Mouse (Mus musculus): ENCODE results near the gene Pklr. TPM values are rescaled to one million over a fixed set of nuclear protein-coding genes. Genes with fewer than 3 reads are reported as not detected.
A peak's percentile ranks its signal among the peaks of the same experiment; 100 is the strongest.

Pklr gene
- polyA plus RNA-seq, 1 experiment: 0.07 TPM

- Histone ChIP-seq H3K4me1 (ENCODE audit: control insufficient read depth, insufficient read depth, low read length) (no peaks in the 10 kb centered on the region), H3K4me3 (replicated peaks; ENCODE audit: insufficient read depth, low read depth, low read length) (no peak overlapping the region), H3K27ac (ENCODE audit: insufficient read depth, low read length) (no peak overlapping the region), H3K27me3 (ENCODE audit: control insufficient read depth, insufficient read depth, low read length) (no peaks in the 10 kb centered on the region)
- DNase-seq: no peak
- TF ChIP-seq POLR2A (IDR thresholded peaks at IDR 0.05; ENCODE audit: borderline replicate concordance, insufficient read depth, low read length) (no peak), CTCF (IDR thresholded peaks at IDR 0.05; ENCODE audit: borderline replicate concordance, insufficient read depth, low read depth, low read length) (no peak)
- WGBS: 70% methylated on average over 4 of the region's 4 CpGs
Measured at GRCm38 (mm10) chr3:89103291-89103595, 32.7 kb upstream of the Pklr start.

GRCm38 (mm10) chr3:89106881-89107280, 29.1 kb upstream of the Pklr start:
- Histone ChIP-seq H3K4me3 (replicated peaks; ENCODE audit: insufficient read depth, low read depth, low read length) (no peak overlapping the region), H3K27ac (ENCODE audit: insufficient read depth, low read length) (no peak overlapping the region), H3K4me1 (ENCODE audit: control insufficient read depth, insufficient read depth, low read length) (no peaks in the 10 kb centered on the region), H3K27me3 (ENCODE audit: control insufficient read depth, insufficient read depth, low read length) (no peaks in the 10 kb centered on the region; the same call in 1 of the 2 replicates)
- TF ChIP-seq CTCF (IDR thresholded peaks at IDR 0.05; ENCODE audit: borderline replicate concordance, insufficient read depth, low read depth, low read length) (no peak), POLR2A (IDR thresholded peaks at IDR 0.05; ENCODE audit: borderline replicate concordance, insufficient read depth, low read length) (no peak)
- no peak for DNase-seq

GRCm38 (mm10) chr3:89107545-89107944, 28.4 kb upstream of the Pklr start:
- no peaks in the 10 kb centered on the region; the same call in 1 of the 2 replicates for H3K27me3 ChIP-seq (ENCODE audit: control insufficient read depth, insufficient read depth, low read length)
- 66% methylated on average over 3 of the region's 3 CpGs for WGBS
- TF ChIP-seq POLR2A (IDR thresholded peaks at IDR 0.05; ENCODE audit: borderline replicate concordance, insufficient read depth, low read length) (no peak), CTCF (IDR thresholded peaks at IDR 0.05; ENCODE audit: borderline replicate concordance, insufficient read depth, low read depth, low read length) (no peak)

DNA sequence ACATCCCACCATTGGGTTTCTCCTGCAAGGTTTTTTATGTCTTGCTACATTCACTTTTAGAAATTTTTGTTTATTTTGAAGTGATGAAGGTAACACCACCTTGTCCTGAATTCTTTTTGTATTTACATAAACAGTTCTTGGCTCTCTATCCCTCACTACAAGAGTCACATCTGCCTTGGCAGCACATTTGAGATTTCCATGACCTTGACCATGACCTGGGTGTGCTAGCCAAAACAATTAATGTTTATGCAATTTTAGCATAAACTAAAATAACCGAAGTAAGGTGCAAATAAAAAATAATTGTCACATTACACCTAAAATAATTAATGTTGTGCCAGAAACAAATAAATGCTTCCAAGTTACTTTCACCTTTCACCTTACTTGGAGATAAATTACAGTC, 27.8 kb upstream of the Pklr start:
- Histone ChIP-seq H3K27me3 (ENCODE audit: control insufficient read depth, insufficient read depth, low read length) (no peaks in the 10 kb centered on the region; the same call in 1 of the 2 replicates), H3K27ac (ENCODE audit: insufficient read depth, low read length) (no peak overlapping the region), H3K4me1 (ENCODE audit: control insufficient read depth, insufficient read depth, low read length) (no peaks in the 10 kb centered on the region), H3K4me3 (replicated peaks; ENCODE audit: insufficient read depth, low read depth, low read length) (no peak overlapping the region)
- no peak for DNase-seq
- WGBS: 51% methylated on average over 1 of the region's 1 CpGs
- no peak for TF ChIP-seq POLR2A (IDR thresholded peaks at IDR 0.05; ENCODE audit: borderline replicate concordance, insufficient read depth, low read length)

More at GRCm38 (mm10) chr3:89107545-89107944, 28.4 kb upstream of the Pklr start:
- H3K4me1 ChIP-seq (ENCODE audit: control insufficient read depth, insufficient read depth, low read length): no peaks in the 10 kb centered on the region
- DNase-seq: no peak
- no peak overlapping the region for H3K4me3 ChIP-seq (replicated peaks; ENCODE audit: insufficient read depth, low read depth, low read length)
- no peak overlapping the region for H3K27ac ChIP-seq (ENCODE audit: insufficient read depth, low read length)

GRCm38 (mm10) chr3:89113058-89113457, 22.9 kb upstream of the Pklr start:
- H3K4me1 ChIP-seq (ENCODE audit: control insufficient read depth, insufficient read depth, low read length): no peaks in the 10 kb centered on the region
- WGBS: 91% methylated on average over 4 of the region's 4 CpGs
- no peaks in the 10 kb centered on the region; the same call in 1 of the 2 replicates for H3K27me3 ChIP-seq (ENCODE audit: control insufficient read depth, insufficient read depth, low read length)
- no peak overlapping the region for H3K27ac ChIP-seq (ENCODE audit: insufficient read depth, low read length)
- DNase-seq: no peak
- TF ChIP-seq CTCF (IDR thresholded peaks at IDR 0.05; ENCODE audit: borderline replicate concordance, insufficient read depth, low read depth, low read length) (no peak), POLR2A (IDR thresholded peaks at IDR 0.05; ENCODE audit: borderline replicate concordance, insufficient read depth, low read length) (no peak)
- no peak overlapping the region for H3K4me3 ChIP-seq (replicated peaks; ENCODE audit: insufficient read depth, low read depth, low read length)

GRCm38 (mm10) chr3:89115522-89115921, 20.4 kb upstream of the Pklr start:
- DNase-seq: peak in 1 of 2 experiments; percentile 38

GRCm38 (mm10) chr3:89123313-89123712, 12.6 kb upstream of the Pklr start:
- Histone ChIP-seq H3K27me3 (ENCODE audit: control insufficient read depth, insufficient read depth, low read length) (no peaks in the 10 kb centered on the region), H3K4me3 (replicated peaks; ENCODE audit: insufficient read depth, low read depth, low read length) (no peak overlapping the region), H3K4me1 (ENCODE audit: control insufficient read depth, insufficient read depth, low read length) (no peaks in the 10 kb centered on the region), H3K27ac (ENCODE audit: insufficient read depth, low read length) (no peak overlapping the region)
- no peak for TF ChIP-seq POLR2A (IDR thresholded peaks at IDR 0.05; ENCODE audit: borderline replicate concordance, insufficient read depth, low read length)
- no peak for TF ChIP-seq CTCF (IDR thresholded peaks at IDR 0.05; ENCODE audit: borderline replicate concordance, insufficient read depth, low read depth, low read length)
- WGBS: 79% methylated on average over 2 of the region's 2 CpGs
- DNase-seq: no peak

More at GRCm38 (mm10) chr3:89115522-89115921, 20.4 kb upstream of the Pklr start:
- WGBS: 4% methylated on average over 2 of the region's 2 CpGs
- Histone ChIP-seq H3K27ac (ENCODE audit: insufficient read depth, low read length) (no peak overlapping the region), H3K27me3 (ENCODE audit: control insufficient read depth, insufficient read depth, low read length) (no peaks in the 10 kb centered on the region), H3K4me3 (replicated peaks; ENCODE audit: insufficient read depth, low read depth, low read length) (no peak overlapping the region), H3K4me1 (ENCODE audit: control insufficient read depth, insufficient read depth, low read length) (no peaks in the 10 kb centered on the region)
- no peak for TF ChIP-seq POLR2A (IDR thresholded peaks at IDR 0.05; ENCODE audit: borderline replicate concordance, insufficient read depth, low read length)
- peak; percentile 46; the same call in 1 of the 2 replicates for TF ChIP-seq CTCF (IDR thresholded peaks at IDR 0.05; ENCODE audit: borderline replicate concordance, insufficient read depth, low read depth, low read length)

- DNase-seq: no peak
- Histone ChIP-seq H3K27ac (ENCODE audit: insufficient read depth, low read length) (no peak overlapping the region), H3K4me1 (ENCODE audit: control insufficient read depth, insufficient read depth, low read length) (no peaks in the 10 kb centered on the region), H3K27me3 (ENCODE audit: control insufficient read depth, insufficient read depth, low read length) (no peaks in the 10 kb centered on the region), H3K4me3 (replicated peaks; ENCODE audit: insufficient read depth, low read depth, low read length) (no peak overlapping the region)
- TF ChIP-seq POLR2A (IDR thresholded peaks at IDR 0.05; ENCODE audit: borderline replicate concordance, insufficient read depth, low read length) (no peak), CTCF (IDR thresholded peaks at IDR 0.05; ENCODE audit: borderline replicate concordance, insufficient read depth, low read depth, low read length) (no peak)
- 60% methylated on average over 3 of the region's 3 CpGs for WGBS
Measured at GRCm38 (mm10) chr3:89124241-89124640, 11.7 kb upstream of the Pklr start.

Data from cerebellum, adult 2 months (tissue).